Mouse (Mus musculus) liver, embryonic 12.5 days (tissue): ENCODE data around the gene Hist1h2be. TPM values are rescaled to one million over a fixed set of nuclear protein-coding genes. Genes with fewer than 3 reads are reported as not detected.
"Not testable (repeated sequence)": the region's sequence is repeated elsewhere in the genome, so short reads cannot be mapped to it uniquely, and the experiment has no call there.

Experiments used
- ATAC-seq: fragments of 200-750 bp; cut with Nextera tagmentation; 2 replicates; pipeline ENCODE4 v1.8.0; 2017; ENCODE audit warnings: moderate number of reproducible peaks, mild to moderate bottlenecking, moderate library complexity
- H3K27ac ChIP-seq: fragments of 300-500 bp; sonication (generic); 2 replicates; pipeline ENCODE4 v1.5.1; 2016; ENCODE audit warnings: mild to moderate bottlenecking
- H3K27me3 ChIP-seq: fragments of 300-500 bp; sonication (generic); replicated peaks from 2 replicates; pipeline ENCODE4 v1.6.1; 2016; ENCODE audit warnings: mild to moderate bottlenecking, moderate library complexity
- H3K36me3 ChIP-seq: fragments of 300-500 bp; sonication (generic); 2 replicates; pipeline ENCODE4 v1.6.1; 2016; ENCODE audit warnings: mild to moderate bottlenecking, moderate library complexity
- H3K4me1 ChIP-seq: fragments of 300-500 bp; sonication (generic); 2 replicates; pipeline ENCODE4 v1.6.1; 2016
- H3K4me2 ChIP-seq: fragments of 300-500 bp; sonication (generic); 2 replicates; pipeline ENCODE4 v1.6.1; 2016; ENCODE audit warnings: mild to moderate bottlenecking, moderate library complexity
- H3K4me3 ChIP-seq: fragments of 300-500 bp; sonication (generic); 2 replicates; pipeline ENCODE4 v1.5.1; 2016; ENCODE audit warnings: mild to moderate bottlenecking, moderate library complexity
- H3K9ac ChIP-seq: fragments of 300-500 bp; sonication (generic); 2 replicates; pipeline ENCODE4 v1.6.1; 2016; ENCODE audit warnings: mild to moderate bottlenecking, moderate library complexity
- H3K9me3 ChIP-seq: fragments of 300-500 bp; sonication (generic); replicated peaks from 2 replicates; pipeline ENCODE4 v1.6.1; 2016; ENCODE audit warnings: mild to moderate bottlenecking, moderate library complexity
- WGBS: fragments of 180-500 bp; shearing (Covaris S2); methylation state at CpG from one replicate; pipeline ENCODE4 v1.1.7; 2016; ENCODE audit not compliant: insufficient replicate concordance; 5-methylcytosine and 5-hydroxymethylcytosine counted together
- polyA plus RNA-seq: library from polyadenylated mRNA; unstranded; fragments of >200 nt; fragmentation: Nextera tagmentation; extraction: Ambion mirVana; gene quantifications from 2 replicates; pipeline ENCODE4 v1.2.1, GENCODE M21; 2016

Gene Hist1h2be
- polyA plus RNA-seq, 1 experiment from 2014 or later: 2.1 TPM

DNA sequence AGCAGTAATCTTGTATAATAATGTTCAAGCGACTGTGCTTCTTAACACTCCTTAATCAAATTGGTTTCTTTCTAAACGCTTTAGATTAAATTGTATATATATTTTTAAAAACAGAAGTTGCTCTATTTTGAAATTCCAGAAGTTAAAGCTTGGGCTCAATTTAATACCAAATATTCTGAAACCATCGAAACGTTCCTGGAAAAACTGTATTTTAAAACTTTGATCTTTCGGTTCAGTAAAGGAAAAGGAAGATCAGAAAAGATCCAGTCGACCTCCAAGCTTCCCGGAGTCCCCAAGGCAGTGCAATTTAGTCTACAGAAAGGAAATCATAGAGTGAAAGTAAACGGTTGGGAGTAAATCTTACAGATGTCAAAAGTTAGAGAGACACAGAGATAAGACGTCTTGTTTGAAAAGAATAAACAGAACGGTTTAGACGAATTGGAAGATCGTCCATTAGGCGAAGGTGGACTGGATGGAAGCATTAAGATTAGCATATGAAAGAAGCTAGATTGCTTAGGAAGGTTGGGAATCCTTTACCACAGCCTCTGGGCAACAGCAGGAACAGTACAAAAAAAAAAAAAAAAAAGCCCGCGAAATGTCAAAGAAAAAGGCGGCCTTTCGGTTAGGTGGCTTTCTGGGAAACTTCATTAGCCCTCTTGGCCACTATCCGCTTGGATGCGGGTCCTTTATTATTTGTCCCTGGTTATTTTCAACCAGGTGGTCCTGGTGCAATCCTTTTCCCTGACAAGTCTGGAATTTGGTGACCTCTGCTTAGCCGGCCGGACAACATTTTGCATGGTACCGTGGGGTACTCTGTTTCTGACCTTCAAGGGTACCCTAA, 34.6 kb downstream of the Hist1h2be start:
- 4% methylated on average over 22 of the region's 22 CpGs for WGBS
- Histone ChIP-seq H3K27me3 (no peaks in the 10 kb centered on the region), H3K9me3 (no peaks in the 10 kb centered on the region), H3K4me3 (peak overlapping the region; percentile 42), H3K4me1 (peaks cover 37% of the 10 kb centered on the region), H3K36me3 (no peaks in the 10 kb centered on the region), H3K9ac (peak overlapping the region; percentile 77), H3K27ac (peak overlapping the region; percentile 100), H3K4me2 (peak overlapping the region; percentile 78)
- no peak for ATAC-seq

DNA sequence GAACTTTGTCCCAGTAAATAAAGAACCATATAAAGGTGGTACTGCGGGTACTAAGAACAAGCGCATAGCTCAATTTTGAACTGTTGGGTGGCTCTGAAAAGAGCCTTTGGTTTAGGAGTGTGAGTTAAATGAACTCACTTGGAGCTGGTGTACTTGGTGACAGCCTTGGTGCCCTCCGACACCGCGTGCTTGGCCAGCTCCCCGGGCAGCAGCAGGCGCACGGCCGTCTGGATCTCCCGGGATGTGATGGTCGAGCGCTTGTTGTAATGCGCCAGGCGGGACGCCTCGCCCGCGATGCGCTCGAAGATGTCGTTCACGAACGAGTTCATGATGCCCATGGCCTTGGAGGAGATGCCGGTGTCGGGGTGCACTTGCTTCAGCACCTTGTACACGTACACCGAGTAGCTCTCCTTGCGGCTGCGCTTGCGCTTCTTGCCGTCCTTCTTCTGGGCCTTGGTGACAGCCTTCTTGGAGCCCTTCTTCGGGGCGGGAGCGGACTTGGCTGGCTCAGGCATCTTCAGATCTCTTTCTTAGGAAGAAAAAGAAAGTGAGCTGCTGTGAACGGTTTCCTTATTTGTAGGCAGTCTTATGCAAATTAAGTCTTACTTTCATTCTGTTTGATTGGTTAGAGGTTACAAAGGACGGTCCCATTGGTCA, 35.4 kb downstream of the Hist1h2be start:
- Histone ChIP-seq H3K4me2 (peak overlapping the region; percentile 78), H3K4me1 (peaks cover 45% of the 10 kb centered on the region), H3K27ac (peak overlapping the region; percentile 100), H3K4me3 (peak overlapping the region; percentile 61), H3K9ac (peak overlapping the region; percentile 86)
- H3K36me3 ChIP-seq, H3K9me3 ChIP-seq, H3K27me3 ChIP-seq: not testable (repeated sequence)
- ATAC-seq: peak; percentile 78
- 0% methylated on average over 34 of the region's 36 CpGs for WGBS

DNA sequence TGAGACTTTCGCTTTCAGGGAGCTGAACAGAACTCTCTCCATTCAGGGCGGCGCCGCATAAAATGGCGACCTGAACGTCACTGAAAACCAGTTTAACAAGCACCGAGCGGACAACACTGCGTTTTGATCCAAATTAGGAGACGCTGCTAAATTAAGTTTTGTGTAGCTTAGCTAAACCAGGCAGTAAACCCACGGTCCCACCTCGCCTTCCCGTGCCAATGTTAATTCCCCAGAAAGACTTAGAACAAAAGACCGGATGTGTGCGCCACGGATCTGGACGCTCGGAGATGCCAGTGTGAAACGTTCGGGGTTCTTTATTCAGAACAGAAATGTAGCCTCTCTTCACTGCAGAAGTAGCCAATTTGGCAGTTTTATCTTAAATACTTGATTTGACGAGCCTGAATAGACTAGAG, 35.9 kb downstream of the Hist1h2be start:
- Histone ChIP-seq H3K36me3 (no peaks in the 10 kb centered on the region), H3K9ac (peak overlapping the region; percentile 86), H3K9me3 (no peaks in the 10 kb centered on the region), H3K4me2 (peak overlapping the region; percentile 78), H3K4me3 (peak overlapping the region; percentile 61), H3K4me1 (peaks cover 50% of the 10 kb centered on the region), H3K27me3 (no peaks in the 10 kb centered on the region), H3K27ac (peak overlapping the region; percentile 100)
- peak; percentile 3 for ATAC-seq
- 0% methylated on average over 21 of the region's 21 CpGs for WGBS

DNA sequence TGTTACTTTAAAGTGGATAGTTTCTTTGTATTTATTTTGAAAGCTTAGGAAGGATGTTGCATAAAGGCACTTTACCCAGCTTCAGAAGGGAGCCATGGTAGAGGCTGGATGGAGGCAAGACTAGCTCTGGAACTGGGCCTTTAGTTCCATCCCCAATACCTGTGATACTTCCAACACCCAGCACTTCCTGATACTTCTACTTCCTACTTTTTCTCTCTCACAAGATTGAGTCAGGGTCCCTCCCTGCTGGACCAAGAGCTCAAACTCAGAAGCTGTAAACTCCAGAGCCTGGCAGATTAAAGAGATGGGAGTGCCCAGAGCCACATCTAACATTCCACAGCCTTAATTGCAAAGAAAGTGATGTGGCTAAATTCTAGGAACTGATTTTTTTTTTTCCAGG, 36.6 kb downstream of the Hist1h2be start:
- peaks cover 51% of the 10 kb centered on the region for H3K4me1 ChIP-seq
- peak overlapping the region; percentile 86 for H3K9ac ChIP-seq
- H3K27ac ChIP-seq: peak overlapping the region; percentile 100
- no peaks in the 10 kb centered on the region for H3K36me3 ChIP-seq
- H3K9me3 ChIP-seq: no peaks in the 10 kb centered on the region
- peak overlapping the region; percentile 78 for H3K4me2 ChIP-seq
- ATAC-seq: no peak
- H3K4me3 ChIP-seq: peak overlapping the region; percentile 61
- H3K27me3 ChIP-seq: no peaks in the 10 kb centered on the region

DNA sequence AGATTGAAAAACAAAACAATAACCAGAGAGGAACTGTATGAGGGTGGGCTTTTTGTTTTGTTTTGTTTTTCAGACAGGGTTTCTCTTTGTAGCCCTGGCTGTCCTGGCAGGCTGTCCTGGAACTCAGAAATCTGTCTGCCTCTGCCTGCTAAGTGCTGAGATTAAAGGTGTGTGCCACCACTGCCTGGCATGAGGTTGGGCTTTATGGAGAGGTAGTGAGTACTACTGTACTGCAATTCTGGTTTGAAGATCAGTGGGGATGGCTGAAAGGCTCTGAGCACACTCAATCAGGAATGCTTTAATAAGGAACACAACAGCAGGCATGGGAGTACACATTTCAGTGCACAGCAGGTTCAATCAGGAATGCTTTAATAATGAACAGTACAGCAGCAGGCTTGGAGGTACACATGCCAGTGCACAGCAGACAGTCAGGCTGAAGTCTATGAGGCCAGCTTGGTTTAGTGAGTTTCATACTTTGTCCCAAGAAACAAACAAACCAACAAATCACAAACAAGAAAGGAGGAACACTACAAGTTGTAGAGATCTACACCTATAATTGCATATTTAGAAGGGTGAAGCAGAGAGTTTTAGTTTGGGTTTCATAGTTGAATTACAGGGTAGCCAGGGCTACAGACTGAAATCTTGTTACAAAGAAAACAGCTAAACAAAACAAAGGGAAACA, 37.4 kb downstream of the Hist1h2be start:
- no peaks in the 10 kb centered on the region for H3K27me3 ChIP-seq
- H3K9ac ChIP-seq: peak overlapping the region; percentile 86
- H3K36me3 ChIP-seq: no peaks in the 10 kb centered on the region
- peak overlapping the region; percentile 78 for H3K4me2 ChIP-seq
- peaks cover 58% of the 10 kb centered on the region for H3K4me1 ChIP-seq
- H3K27ac ChIP-seq: peak overlapping the region; percentile 100
- no peak for ATAC-seq
- peak overlapping the region; percentile 58 for H3K4me3 ChIP-seq
- H3K9me3 ChIP-seq: no peaks in the 10 kb centered on the region

DNA sequence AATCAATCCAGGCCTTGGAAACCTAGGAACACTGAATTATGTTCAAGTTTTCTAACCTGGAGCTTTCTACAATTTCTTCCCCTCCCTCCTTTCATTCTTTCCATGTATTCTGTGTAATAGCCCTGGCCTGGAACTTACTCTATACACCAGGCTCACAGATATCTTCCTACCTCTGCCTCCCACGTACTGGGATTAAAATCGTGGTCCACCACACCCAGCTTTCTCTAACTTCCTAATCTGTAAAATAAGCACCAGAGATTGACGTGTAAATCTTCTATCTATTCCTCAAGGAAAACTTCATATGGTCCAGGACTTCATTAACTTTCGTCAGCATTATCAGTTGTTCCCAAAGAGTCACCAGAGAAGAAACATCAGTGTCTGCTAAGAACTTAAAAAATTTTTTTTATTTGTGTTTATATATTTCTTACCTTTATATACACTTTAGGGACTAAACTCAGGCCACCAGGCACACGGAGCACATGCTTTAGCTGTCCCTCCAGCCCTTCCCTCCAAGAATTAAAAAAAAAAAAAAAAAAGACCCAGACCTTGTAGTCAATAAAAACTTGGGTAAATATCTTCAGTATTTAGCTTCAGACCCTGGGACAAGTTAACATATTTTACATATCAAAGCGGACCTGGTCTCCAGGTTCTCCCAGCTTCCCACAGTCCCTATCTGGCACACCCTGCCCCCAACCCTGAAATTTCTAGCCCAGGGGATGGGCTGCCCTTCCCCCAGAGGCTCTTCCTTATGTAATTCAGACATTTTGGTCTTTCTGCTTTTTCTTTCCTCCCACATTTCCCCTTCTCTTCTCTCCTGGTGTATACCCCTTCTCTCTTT, 38.5 kb downstream of the Hist1h2be start:
- no peaks in the 10 kb centered on the region for H3K36me3 ChIP-seq
- H3K4me2 ChIP-seq: peak overlapping the region; percentile 78
- H3K4me3 ChIP-seq: peak overlapping the region; percentile 58
- peaks cover 62% of the 10 kb centered on the region for H3K4me1 ChIP-seq
- H3K9me3 ChIP-seq: no peaks in the 10 kb centered on the region
- H3K27ac ChIP-seq: peak overlapping the region; percentile 100
- ATAC-seq: no peak
- H3K27me3 ChIP-seq: no peaks in the 10 kb centered on the region
- WGBS: 8% methylated on average over 6 of the region's 6 CpGs
- peak overlapping the region; percentile 86 for H3K9ac ChIP-seq

DNA sequence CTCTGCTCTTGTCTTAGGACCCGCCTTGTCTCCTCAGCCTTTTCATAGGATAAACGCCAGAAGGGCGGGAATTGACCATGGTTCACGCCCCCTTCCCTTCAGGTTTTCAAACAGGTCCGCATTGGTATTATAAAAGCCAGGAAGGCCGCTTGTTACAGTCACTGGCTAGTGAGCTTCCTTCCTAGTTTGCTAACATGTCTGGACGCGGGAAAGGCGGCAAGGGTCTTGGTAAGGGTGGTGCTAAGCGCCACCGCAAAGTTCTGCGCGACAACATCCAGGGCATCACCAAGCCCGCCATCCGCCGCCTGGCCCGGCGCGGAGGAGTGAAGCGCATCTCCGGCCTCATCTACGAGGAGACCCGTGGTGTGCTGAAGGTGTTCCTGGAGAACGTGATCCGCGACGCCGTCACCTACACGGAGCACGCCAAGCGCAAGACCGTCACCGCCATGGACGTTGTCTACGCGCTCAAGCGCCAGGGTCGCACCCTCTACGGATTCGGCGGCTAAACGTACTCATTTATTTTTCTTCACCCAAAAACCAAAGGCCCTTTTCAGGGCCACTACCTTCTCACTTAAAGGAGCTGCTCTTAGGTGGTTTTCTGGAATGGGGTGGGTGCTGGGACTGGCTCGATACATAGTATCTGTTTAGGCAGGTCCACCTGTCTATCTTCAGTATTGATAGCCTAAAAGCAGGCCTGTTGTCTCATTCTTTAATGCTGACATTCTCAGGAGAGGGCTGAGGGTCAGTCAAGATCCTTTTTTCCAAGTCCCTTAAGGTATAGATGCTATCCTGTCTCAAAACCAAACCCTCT, 39.3 kb downstream of the Hist1h2be start, which contains the start of gene Hist1h4d:
TSS of gene Hist1h4d (plus strand) at position 191 of the 811 bp plus-strand sequence.
- Histone ChIP-seq H3K27me3 (no peaks in the 10 kb centered on the region), H3K4me2 (peak within 1 kb of the TSS; percentile 78), H3K4me1 (peaks cover 64% of the 10 kb centered on the region), H3K27ac (peak within 1 kb of the TSS; percentile 100), H3K9ac (peak within 1 kb of the TSS; percentile 86), H3K36me3 (no peaks in the 10 kb centered on the region), H3K4me3 (peak within 1 kb of the TSS; percentile 58), H3K9me3 (no peaks in the 10 kb centered on the region)
- ATAC-seq: peak; percentile 84
- under 1% methylated on average over 43 of the region's 43 CpGs for WGBS

DNA sequence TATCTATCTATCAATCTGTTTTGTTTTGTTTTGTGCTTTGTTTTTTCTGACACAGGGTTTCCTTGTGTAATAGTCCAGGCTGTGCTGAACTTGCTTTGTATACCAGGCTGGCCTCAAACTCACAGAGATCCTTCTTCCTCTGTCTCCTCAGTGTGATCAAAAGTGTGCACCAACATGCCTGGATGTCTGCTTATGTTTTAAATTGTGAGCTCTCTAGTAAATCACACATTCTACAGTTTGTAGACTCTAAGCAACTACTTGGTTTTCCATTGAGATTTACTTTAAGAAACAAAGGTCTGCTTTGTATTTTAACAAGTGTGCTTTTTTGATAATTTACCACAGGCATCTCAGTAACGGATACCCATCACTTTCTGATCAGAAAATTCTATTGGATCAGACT, 43.1 kb downstream of the Hist1h2be start:
- no peak overlapping the region for H3K4me3 ChIP-seq
- peak overlapping the region; percentile 84 for H3K27ac ChIP-seq
- peak overlapping the region; percentile 79 for H3K4me2 ChIP-seq
- no peak for ATAC-seq
- H3K9me3 ChIP-seq: no peaks in the 10 kb centered on the region
- H3K9ac ChIP-seq: peak overlapping the region; percentile 59; the same call in 1 of the 2 replicates
- WGBS: 86% methylated on average over 1 of the region's 1 CpGs
- H3K27me3 ChIP-seq: no peaks in the 10 kb centered on the region
- H3K4me1 ChIP-seq: peaks cover 59% of the 10 kb centered on the region
- H3K36me3 ChIP-seq: no peaks in the 10 kb centered on the region

DNA sequence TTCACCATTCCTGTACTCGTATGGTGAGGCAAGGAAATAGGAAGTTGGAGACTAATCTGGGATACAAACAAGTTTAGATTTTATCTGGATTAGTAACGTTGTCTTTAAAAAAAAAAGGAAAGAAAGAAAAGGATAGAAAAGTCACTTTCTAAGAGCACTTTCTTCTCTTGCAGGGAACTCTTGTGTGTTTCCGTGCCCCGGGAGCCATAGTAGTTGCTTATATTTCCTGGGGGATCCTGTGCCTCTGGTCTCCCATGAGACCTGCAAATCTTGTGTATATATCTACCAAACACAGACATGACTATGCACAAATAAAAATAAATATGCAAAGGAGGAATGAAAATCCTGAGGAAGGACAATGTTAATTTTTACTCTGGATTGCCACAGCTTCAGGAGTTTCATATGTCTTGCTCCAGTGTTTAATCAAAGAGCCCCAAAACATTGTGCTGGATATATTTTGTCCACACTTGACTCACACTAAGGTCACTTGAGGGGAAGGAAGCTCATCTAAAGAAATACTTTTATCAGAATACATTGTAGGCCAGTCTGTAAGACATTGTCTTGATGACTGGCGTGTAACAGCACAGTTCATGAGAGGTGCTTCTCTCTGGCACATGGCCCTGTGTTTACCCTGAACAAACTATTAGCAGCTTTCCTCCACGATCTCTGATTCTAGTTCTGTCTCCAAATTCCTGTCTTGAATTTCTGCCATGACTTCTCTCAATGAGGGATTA, 43.9 kb downstream of the Hist1h2be start:
- H3K9me3 ChIP-seq: no peaks in the 10 kb centered on the region
- no peak for ATAC-seq
- WGBS: 41% methylated on average over 6 of the region's 6 CpGs

DNA sequence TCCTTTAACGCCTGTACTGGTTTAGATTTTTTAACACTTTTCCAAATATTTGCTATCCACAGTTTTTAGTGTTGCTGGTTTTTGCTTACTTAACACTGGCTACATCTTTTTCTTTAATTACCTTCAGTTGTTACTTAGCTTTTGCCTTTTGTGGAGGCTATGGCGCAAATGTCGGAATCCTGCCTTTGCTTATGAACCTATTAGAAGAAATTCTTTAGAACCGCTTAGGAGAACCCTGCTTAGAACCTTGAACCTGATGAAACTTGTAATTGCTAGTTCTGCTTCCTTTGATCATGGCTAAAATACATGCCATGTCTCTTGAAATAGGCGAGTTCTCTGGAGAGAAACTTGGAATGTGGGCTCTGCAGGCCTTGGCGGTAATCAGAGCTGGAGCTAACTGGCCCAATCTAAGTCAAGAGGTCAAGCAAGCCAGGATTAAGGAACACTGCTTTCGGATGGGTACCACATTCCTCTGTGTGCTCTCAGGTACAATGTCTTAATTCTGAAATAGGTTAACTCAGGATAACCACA, 44.5 kb downstream of the Hist1h2be start:
- 7% methylated on average over 7 of the region's 7 CpGs for whole genome bisulfite sequencing
- H3K4me2 ChIP-seq: peak overlapping the region; percentile 79
- H3K4me1 ChIP-seq: peaks cover 52% of the 10 kb centered on the region
- no peaks in the 10 kb centered on the region for H3K36me3 ChIP-seq
- no peaks in the 10 kb centered on the region for H3K27me3 ChIP-seq
- no peak for ATAC-seq
- H3K4me3 ChIP-seq: peak overlapping the region; percentile 63
- peak overlapping the region; percentile 96 for H3K27ac ChIP-seq
- peak overlapping the region; percentile 90 for H3K9ac ChIP-seq
- no peaks in the 10 kb centered on the region for H3K9me3 ChIP-seq

More for the DNA sequence above, 43.9 kb downstream of the Hist1h2be start:
- no peaks in the 10 kb centered on the region for H3K36me3 ChIP-seq
- H3K4me2 ChIP-seq: peak overlapping the region; percentile 79
- H3K9ac ChIP-seq: peak overlapping the region; percentile 90
- peaks cover 56% of the 10 kb centered on the region for H3K4me1 ChIP-seq
- H3K27me3 ChIP-seq: no peaks in the 10 kb centered on the region
- H3K4me3 ChIP-seq: peak overlapping the region; percentile 63
- peak overlapping the region; percentile 96 for H3K27ac ChIP-seq
